Mouse (Mus musculus): ENCODE results near the gene Plod1.

- TF ChIP-seq CTCF (IDR thresholded peaks at IDR 0.05; ENCODE audit: low read depth, low read length) (no peak), POLR2A (IDR thresholded peaks at IDR 0.05; ENCODE audit: extremely low read depth, insufficient read depth, low read length) (no peak)
These were observed 26.2 kb upstream of the Plod1 start for GRCm38 (mm10) chr4:147962781-147963180.
